Mouse (Mus musculus) spleen, postnatal 36 days (tissue): Measurements from ENCODE around the gene Qpctl.

Experiments
- DNase-seq, 2 experiments: peaks; one replicate each; pipeline ENCODE4 v3.0.0; 2022; ENCODE audit warnings: low spot score in 2 of 2, mixed read lengths in 1 of 2

Qpctl gene

GRCm38 (mm10) chr7:19148875-19149541, at the start of gene Qpctl:
Qpctl (minus strand) TSS chr7:19149291.
- DNase-seq = peak; percentile 99 to 100

GRCm38 (mm10) chr7:19197985-19198384, 48.9 kb upstream of the Qpctl start:
- DNase-seq = no peak

GRCm38 (mm10) chr7:19196676-19197075, 47.6 kb upstream of the Qpctl start:
- DNase-seq = no peak

GRCm38 (mm10) chr7:19194676-19195075, 45.6 kb upstream of the Qpctl start:
- DNase-seq = no peak

GRCm38 (mm10) chr7:19184758-19185157, 35.7 kb upstream of the Qpctl start:
- DNase-seq = no peak

- DNase-seq = no peak
Observed at GRCm38 (mm10) chr7:19184250-19184649, 35.2 kb upstream of the Qpctl start.

- DNase-seq = peak; percentile 16 to 46
Observed at GRCm38 (mm10) chr7:19180862-19181429, 31.9 kb upstream of the Qpctl start.

GRCm38 (mm10) chr7:19179936-19180335, 30.8 kb upstream of the Qpctl start:
- DNase-seq = no peak

- DNase-seq = peak; percentile 65 to 70
Observed at GRCm38 (mm10) chr7:19179173-19179572, 30.1 kb upstream of the Qpctl start.

- DNase-seq = peak; percentile 63 to 74
Observed at GRCm38 (mm10) chr7:19178443-19179092, 29.5 kb upstream of the Qpctl start.

- DNase-seq = no peak
Observed at GRCm38 (mm10) chr7:19178035-19178434, 28.9 kb upstream of the Qpctl start.

GRCm38 (mm10) chr7:19177216-19177615, 28.1 kb upstream of the Qpctl start:
- DNase-seq = no peak

GRCm38 (mm10) chr7:19176516-19176947, 27.4 kb upstream of the Qpctl start:
- DNase-seq = no peak

- DNase-seq = no peak
Observed at GRCm38 (mm10) chr7:19175708-19176515, 26.8 kb upstream of the Qpctl start, which contains the start of gene Eml2. Eml2 (plus strand) TSS chr7:19176421.

GRCm38 (mm10) chr7:19172874-19173273, 23.8 kb upstream of the Qpctl start:
- DNase-seq = peak; percentile 60 to 65

- DNase-seq = no peak
Observed at GRCm38 (mm10) chr7:19171831-19172230, 22.7 kb upstream of the Qpctl start.

GRCm38 (mm10) chr7:19170142-19170541, 21.1 kb upstream of the Qpctl start:
- no peak for DNase-seq

- DNase-seq = no peak
Observed at GRCm38 (mm10) chr7:19169506-19169905, 20.4 kb upstream of the Qpctl start.

GRCm38 (mm10) chr7:19166990-19167389, 17.9 kb upstream of the Qpctl start:
- DNase-seq = no peak

GRCm38 (mm10) chr7:19165656-19166423, 16.7 kb upstream of the Qpctl start, which contains the start of gene Gipr:
Gipr (minus strand) TSS chr7:19166127.
- no peak for DNase-seq

GRCm38 (mm10) chr7:19164978-19165377, 15.9 kb upstream of the Qpctl start:
- DNase-seq = no peak
